Mouse (Mus musculus): ENCODE data around the gene Pcdh8. TPM values are rescaled to one million over a fixed set of nuclear protein-coding genes. Genes with fewer than 3 reads are reported as not detected.
A peak's percentile ranks its signal among the peaks of the same experiment; 100 is the strongest.

Gene Pcdh8
- polyA plus RNA-seq, 1 experiment from 2014 or later = 18.5 TPM

GRCm38 (mm10) chr14:79737642-79738379 lies 33.3 kb downstream of the Pcdh8 start:
- Histone ChIP-seq H3K4me1 (ENCODE audit: control insufficient read depth, insufficient read depth, low read length) (no peaks in the 10 kb centered on the region), H3K9ac (ENCODE audit: low read length) (no peak overlapping the region), H3K27ac (ENCODE audit: low read depth, low read length) (no peak overlapping the region), H3K27me3 (ENCODE audit: control insufficient read depth, insufficient read depth, low read length) (no peaks in the 10 kb centered on the region), H3K36me3 (ENCODE audit: control insufficient read depth, insufficient read depth, low read length) (no peaks in the 10 kb centered on the region), H3K9me3 (ENCODE audit: control insufficient read depth, low read length) (no peaks in the 10 kb centered on the region), H3K4me3 (ENCODE audit: low read depth, low read length) (no peak overlapping the region), H3K4me2 (ENCODE audit: low read depth) (no peak overlapping the region)
- DNase-seq (ENCODE audit: low spot score) = peak; percentile 52
- WGBS = 61% methylated on average over 9 of the region's 9 CpGs
- ATAC-seq (ENCODE audit: insufficient read depth, low FRiP score, low TSS enrichment) = no peak; the same call in 1 of the 2 replicates

- H3K4me1 ChIP-seq (ENCODE audit: control insufficient read depth, insufficient read depth, low read length) = no peaks in the 10 kb centered on the region
- H3K9me3 ChIP-seq (ENCODE audit: control insufficient read depth, low read length) = no peaks in the 10 kb centered on the region
- DNase-seq (ENCODE audit: low spot score) (peak; percentile 23), ATAC-seq (ENCODE audit: insufficient read depth, low FRiP score, low TSS enrichment) (no peak)
- no peak overlapping the region for H3K9ac ChIP-seq (ENCODE audit: low read length)
- no peak overlapping the region for H3K4me3 ChIP-seq (ENCODE audit: low read depth, low read length)
- no peaks in the 10 kb centered on the region for H3K36me3 ChIP-seq (ENCODE audit: control insufficient read depth, insufficient read depth, low read length)
- WGBS = 66% methylated on average over 6 of the region's 6 CpGs
- no peaks in the 10 kb centered on the region for H3K27me3 ChIP-seq (ENCODE audit: control insufficient read depth, insufficient read depth, low read length)
- H3K4me2 ChIP-seq (ENCODE audit: low read depth) = no peak overlapping the region
- no peak overlapping the region for H3K27ac ChIP-seq (ENCODE audit: low read depth, low read length)
Measured at GRCm38 (mm10) chr14:79736781-79737180, 34.3 kb downstream of the Pcdh8 start.

- H3K9me3 ChIP-seq (ENCODE audit: control insufficient read depth, low read length) = no peaks in the 10 kb centered on the region
- DNase-seq (ENCODE audit: low spot score) (no peak), ATAC-seq (ENCODE audit: insufficient read depth, low FRiP score, low TSS enrichment) (no peak)
- no peak overlapping the region for H3K9ac ChIP-seq (ENCODE audit: low read length)
- H3K36me3 ChIP-seq (ENCODE audit: control insufficient read depth, insufficient read depth, low read length) = no peaks in the 10 kb centered on the region
- 69% methylated on average over 6 of the region's 6 CpGs for WGBS
- H3K4me1 ChIP-seq (ENCODE audit: control insufficient read depth, insufficient read depth, low read length) = no peaks in the 10 kb centered on the region
- no peak overlapping the region for H3K27ac ChIP-seq (ENCODE audit: low read depth, low read length)
- H3K4me2 ChIP-seq (ENCODE audit: low read depth) = no peak overlapping the region
- no peak overlapping the region for H3K4me3 ChIP-seq (ENCODE audit: low read depth, low read length)
- no peaks in the 10 kb centered on the region for H3K27me3 ChIP-seq (ENCODE audit: control insufficient read depth, insufficient read depth, low read length)
Measured at GRCm38 (mm10) chr14:79733501-79733900, 37.6 kb downstream of the Pcdh8 start.

- ATAC-seq (ENCODE audit: insufficient read depth, low FRiP score, low TSS enrichment) (no peak), DNase-seq (ENCODE audit: low spot score) (no peak)
- H3K9ac ChIP-seq (ENCODE audit: low read length) = no peak overlapping the region
- H3K27me3 ChIP-seq (ENCODE audit: control insufficient read depth, insufficient read depth, low read length) = no peaks in the 10 kb centered on the region
- 78% methylated on average over 6 of the region's 6 CpGs for WGBS
- no peaks in the 10 kb centered on the region for H3K4me1 ChIP-seq (ENCODE audit: control insufficient read depth, insufficient read depth, low read length)
- H3K4me3 ChIP-seq (ENCODE audit: low read depth, low read length) = no peak overlapping the region
- no peak overlapping the region for H3K4me2 ChIP-seq (ENCODE audit: low read depth)
- H3K9me3 ChIP-seq (ENCODE audit: control insufficient read depth, low read length) = no peaks in the 10 kb centered on the region
- H3K27ac ChIP-seq (ENCODE audit: low read depth, low read length) = no peak overlapping the region
- H3K36me3 ChIP-seq (ENCODE audit: control insufficient read depth, insufficient read depth, low read length) = no peaks in the 10 kb centered on the region
Measured at GRCm38 (mm10) chr14:79728811-79729210, 42.3 kb downstream of the Pcdh8 start.

GRCm38 (mm10) chr14:79724002-79724681 lies 47.0 kb downstream of the Pcdh8 start:
- no peak overlapping the region for H3K4me2 ChIP-seq (ENCODE audit: low read depth)
- no peaks in the 10 kb centered on the region for H3K36me3 ChIP-seq (ENCODE audit: control insufficient read depth, insufficient read depth, low read length)
- DNase-seq (ENCODE audit: low spot score) (peak; percentile 32), ATAC-seq (ENCODE audit: insufficient read depth, low FRiP score, low TSS enrichment) (no peak)
- whole genome bisulfite sequencing = 82% methylated on average over 18 of the region's 18 CpGs
- no peaks in the 10 kb centered on the region for H3K4me1 ChIP-seq (ENCODE audit: control insufficient read depth, insufficient read depth, low read length)
- 0 out of 2 replicates have a peak overlapping the region, but pooled peaks have one; percentile 11 for H3K27ac ChIP-seq (ENCODE audit: low read depth, low read length)
- H3K9ac ChIP-seq (ENCODE audit: low read length) = no peak overlapping the region
- no peaks in the 10 kb centered on the region for H3K27me3 ChIP-seq (ENCODE audit: control insufficient read depth, insufficient read depth, low read length)
- no peaks in the 10 kb centered on the region for H3K9me3 ChIP-seq (ENCODE audit: control insufficient read depth, low read length)
- H3K4me3 ChIP-seq (ENCODE audit: low read depth, low read length) = no peak overlapping the region

GRCm38 (mm10) chr14:79722228-79722627 lies 48.9 kb downstream of the Pcdh8 start:
- Histone ChIP-seq H3K4me1 (ENCODE audit: control insufficient read depth, insufficient read depth, low read length) (no peaks in the 10 kb centered on the region), H3K27me3 (ENCODE audit: control insufficient read depth, insufficient read depth, low read length) (no peaks in the 10 kb centered on the region), H3K4me3 (ENCODE audit: low read depth, low read length) (no peak overlapping the region), H3K9me3 (ENCODE audit: control insufficient read depth, low read length) (no peaks in the 10 kb centered on the region), H3K4me2 (ENCODE audit: low read depth) (no peak overlapping the region), H3K27ac (ENCODE audit: low read depth, low read length) (no peak overlapping the region), H3K36me3 (ENCODE audit: control insufficient read depth, insufficient read depth, low read length) (no peaks in the 10 kb centered on the region), H3K9ac (ENCODE audit: low read length) (no peak overlapping the region)
- DNase-seq (ENCODE audit: low spot score) = no peak
- 56% methylated on average over 7 of the region's 7 CpGs for WGBS
- no peak for ATAC-seq (ENCODE audit: insufficient read depth, low FRiP score, low TSS enrichment)

MicroRNAs encoded within 50 kb of the gene (microRNA counts, 519-probe panel; counts per million panel counts)
- 171 counts per million, percentile 57 among the panel's probes with 10 or more counts for microRNA mmu-miR-759

Small RNAs within 50 kb of the gene (microRNA-seq; reads per million reads assigned to microRNA genes)
- not detected for gene Mir759

Other genes starting within 250 kb of the Pcdh8 start
- gene Sugt1, start 183.6 kb downstream of the Pcdh8 start, polyA plus RNA-seq (2014; fragmentation: Nextera tagmentation; extraction: Ambion mirVana) = 153 and 156 TPM in 2 replicates
- gene Cnmd, start 109.1 kb downstream of the Pcdh8 start, polyA plus RNA-seq (2014; fragmentation: Nextera tagmentation; extraction: Ambion mirVana) = 13.3 and 15.3 TPM in 2 replicates
- 1.3 and 1.5 TPM in 2 replicates for gene Olfm4, start 212.8 kb upstream of the Pcdh8 start, polyA plus RNA-seq (2014; fragmentation: Nextera tagmentation; extraction: Ambion mirVana)